Mouse (Mus musculus): Measurements from ENCODE around the gene Tnrc18. TPM values are rescaled to one million over a fixed set of nuclear protein-coding genes. Genes with fewer than 3 reads are reported as not detected.
A peak's percentile ranks its signal among the peaks of the same experiment; 100 is the strongest.

Tnrc18 gene
- polyA plus RNA-seq, 1 experiment from 2014 or later, result 11.1 TPM

GRCm38 (mm10) chr5:142796921-142797320 lies 20.5 kb downstream of the Tnrc18 start:
- no peak overlapping the region for H3K27ac ChIP-seq (ENCODE audit: low read depth, low read length)
- no peak overlapping the region for H3K9ac ChIP-seq (ENCODE audit: low read depth, low read length)
- H3K36me3 ChIP-seq (ENCODE audit: control insufficient read depth, insufficient read depth, low read length), result 0 out of 2 replicates have a peak, but pooled peaks cover 2% of the 10 kb centered on the region
- 88% methylated on average over 4 of the region's 4 CpGs for WGBS
- no peak overlapping the region for H3K4me3 ChIP-seq (ENCODE audit: low read depth, low read length)
- no peak overlapping the region for H3K4me2 ChIP-seq
- no peaks in the 10 kb centered on the region for H3K9me3 ChIP-seq (ENCODE audit: control insufficient read depth, low read length)
- peaks cover 32% of the 10 kb centered on the region for H3K4me1 ChIP-seq (replicated peaks; ENCODE audit: control insufficient read depth, insufficient read depth, low read length)
- ATAC-seq (replicated peaks; ENCODE audit: low FRiP score), result no peak
- no peak for DNase-seq (ENCODE audit: low spot score)
- no peaks in the 10 kb centered on the region for H3K27me3 ChIP-seq (replicated peaks; ENCODE audit: control insufficient read depth, insufficient read depth, low read length)

- Histone ChIP-seq H3K4me3 (ENCODE audit: low read depth, low read length) (peak overlapping the region; percentile 36), H3K4me1 (replicated peaks; ENCODE audit: control insufficient read depth, insufficient read depth, low read length) (peaks cover 10% of the 10 kb centered on the region), H3K36me3 (ENCODE audit: control insufficient read depth, insufficient read depth, low read length) (peaks cover 2% of the 10 kb centered on the region; the same call in 1 of the 2 replicates), H3K9ac (ENCODE audit: low read depth, low read length) (peak overlapping the region; percentile 46), H3K9me3 (ENCODE audit: control insufficient read depth, low read length) (no peaks in the 10 kb centered on the region), H3K27me3 (replicated peaks; ENCODE audit: control insufficient read depth, insufficient read depth, low read length) (no peaks in the 10 kb centered on the region), H3K27ac (ENCODE audit: low read depth, low read length) (peak overlapping the region; percentile 6; the same call in 1 of the 2 replicates), H3K4me2 (peak overlapping the region; percentile 48)
- peak; percentile 51 for ATAC-seq (replicated peaks; ENCODE audit: low FRiP score)
- 64% methylated on average over 13 of the region's 13 CpGs for WGBS
- DNase-seq (ENCODE audit: low spot score), result no peak
Measured at GRCm38 (mm10) chr5:142794582-142794981, 22.9 kb downstream of the Tnrc18 start.

DNA sequence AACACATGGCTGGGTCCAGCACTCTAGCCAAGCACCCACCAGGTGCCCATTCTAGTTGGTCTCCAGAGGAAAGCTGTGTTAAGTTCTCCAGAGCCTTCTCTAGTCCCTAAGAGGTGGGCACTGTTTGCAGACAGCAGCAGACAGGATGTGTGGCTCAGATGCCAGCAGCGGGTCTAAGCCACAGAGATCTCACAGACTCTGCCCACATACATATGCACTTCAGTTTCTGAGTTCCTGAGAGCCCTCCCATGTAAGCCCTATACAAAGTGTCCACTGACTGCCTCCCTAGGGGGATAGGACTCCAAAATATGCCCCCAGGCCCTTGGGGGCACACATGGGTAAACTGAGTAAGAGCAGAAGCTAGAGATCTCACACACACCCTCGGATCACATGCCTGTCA lies 23.3 kb downstream of the Tnrc18 start:
- Histone ChIP-seq H3K4me1 (replicated peaks; ENCODE audit: control insufficient read depth, insufficient read depth, low read length) (peaks cover 6% of the 10 kb centered on the region), H3K9ac (ENCODE audit: low read depth, low read length) (peak overlapping the region; percentile 46)

GRCm38 (mm10) chr5:142792594-142792993 lies 24.9 kb downstream of the Tnrc18 start:
- Histone ChIP-seq H3K4me1 (replicated peaks; ENCODE audit: control insufficient read depth, insufficient read depth, low read length) (peaks cover 4% of the 10 kb centered on the region; the same call in 1 of the 2 replicates), H3K9ac (ENCODE audit: low read depth, low read length) (no peak overlapping the region), H3K27ac (ENCODE audit: low read depth, low read length) (no peak overlapping the region), H3K4me3 (ENCODE audit: low read depth, low read length) (no peak overlapping the region), H3K4me2 (no peak overlapping the region), H3K36me3 (ENCODE audit: control insufficient read depth, insufficient read depth, low read length) (peaks cover 18% of the 10 kb centered on the region), H3K9me3 (ENCODE audit: control insufficient read depth, low read length) (no peaks in the 10 kb centered on the region; the same call in 1 of the 2 replicates), H3K27me3 (replicated peaks; ENCODE audit: control insufficient read depth, insufficient read depth, low read length) (no peaks in the 10 kb centered on the region)
- ATAC-seq (replicated peaks; ENCODE audit: low FRiP score), result no peak
- WGBS, result 91% methylated on average over 4 of the region's 4 CpGs
- DNase-seq (ENCODE audit: low spot score), result no peak

More for the DNA sequence above, 23.3 kb downstream of the Tnrc18 start:
- Histone ChIP-seq H3K4me2 (peak overlapping the region; percentile 48), H3K4me3 (ENCODE audit: low read depth, low read length) (peak overlapping the region; percentile 36), H3K9me3 (ENCODE audit: control insufficient read depth, low read length) (no peaks in the 10 kb centered on the region), H3K27me3 (replicated peaks; ENCODE audit: control insufficient read depth, insufficient read depth, low read length) (no peaks in the 10 kb centered on the region), H3K27ac (ENCODE audit: low read depth, low read length) (0 out of 2 replicates have a peak overlapping the region, but pooled peaks have one; percentile 6), H3K36me3 (ENCODE audit: control insufficient read depth, insufficient read depth, low read length) (peaks cover 5% of the 10 kb centered on the region)
- 73% methylated on average over 2 of the region's 2 CpGs for WGBS
- 0 out of 2 replicates have a peak, but pooled peaks have one; percentile 3 for ATAC-seq (replicated peaks; ENCODE audit: low FRiP score)
- no peak for DNase-seq (ENCODE audit: low spot score)

DNA sequence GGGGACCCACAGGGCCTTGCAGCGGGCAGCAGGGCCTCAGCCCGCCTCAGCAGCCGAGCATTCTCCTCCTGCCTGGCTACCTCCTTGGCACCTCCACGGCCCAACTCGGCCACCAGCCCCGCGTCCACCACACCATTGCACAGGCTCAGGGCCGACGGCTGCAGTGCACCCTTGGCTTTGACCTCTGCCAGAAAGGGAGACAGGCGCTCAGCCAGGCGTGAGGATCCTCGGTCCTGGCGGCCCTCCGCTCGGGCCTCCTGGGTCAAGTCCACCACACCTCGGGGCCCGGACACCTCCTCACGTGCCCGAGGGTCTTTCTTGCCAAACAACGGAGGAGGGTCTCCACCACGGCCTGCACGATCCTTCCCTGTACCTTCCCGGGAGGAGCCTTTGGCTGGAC lies 29.2 kb downstream of the Tnrc18 start:
- Histone ChIP-seq H3K9me3 (ENCODE audit: control insufficient read depth, low read length) (no peaks in the 10 kb centered on the region; the same call in 1 of the 2 replicates), H3K4me2 (no peak overlapping the region), H3K36me3 (ENCODE audit: control insufficient read depth, insufficient read depth, low read length) (peaks cover 34% of the 10 kb centered on the region), H3K27me3 (replicated peaks; ENCODE audit: control insufficient read depth, insufficient read depth, low read length) (no peaks in the 10 kb centered on the region), H3K27ac (ENCODE audit: low read depth, low read length) (no peak overlapping the region), H3K4me3 (ENCODE audit: low read depth, low read length) (no peak overlapping the region), H3K4me1 (replicated peaks; ENCODE audit: control insufficient read depth, insufficient read depth, low read length) (no peaks in the 10 kb centered on the region), H3K9ac (ENCODE audit: low read depth, low read length) (no peak overlapping the region)
- no peak for DNase-seq (ENCODE audit: low spot score)
- ATAC-seq (replicated peaks; ENCODE audit: low FRiP score), result no peak
- WGBS, result 95% methylated on average over 23 of the region's 23 CpGs

DNA sequence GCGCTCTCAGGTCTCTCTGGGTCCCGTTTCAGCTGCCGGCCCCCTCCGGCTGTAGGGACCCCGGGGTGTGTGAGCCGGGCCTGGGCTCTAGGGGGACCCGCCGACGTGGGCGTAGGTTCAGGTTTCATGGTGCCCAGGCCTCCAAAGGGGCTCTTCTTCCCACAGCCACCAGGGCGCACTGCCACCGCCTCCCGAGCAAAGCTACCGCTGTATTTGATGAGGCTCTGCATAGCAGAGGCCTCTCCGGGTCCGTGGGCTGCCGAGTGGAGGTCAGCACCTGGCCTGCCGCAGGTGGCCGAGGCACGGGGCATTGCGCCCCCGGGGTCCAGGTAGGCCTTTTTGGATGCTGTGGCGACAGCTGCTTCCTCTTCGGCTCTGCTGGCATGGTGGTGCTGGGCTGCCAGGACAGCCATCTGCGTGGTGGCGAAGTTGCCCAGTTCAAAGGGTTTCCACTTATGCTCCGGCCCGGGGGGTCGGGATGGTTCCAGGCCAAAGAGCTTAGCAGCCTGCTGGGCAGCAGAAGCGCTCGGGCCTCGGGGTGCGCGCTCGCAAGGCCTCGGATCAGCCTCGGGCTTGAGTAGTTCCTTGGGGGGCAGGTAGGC lies 30.1 kb downstream of the Tnrc18 start:
- peaks cover 34% of the 10 kb centered on the region for H3K36me3 ChIP-seq (ENCODE audit: control insufficient read depth, insufficient read depth, low read length)
- H3K4me3 ChIP-seq (ENCODE audit: low read depth, low read length), result no peak overlapping the region
- H3K9me3 ChIP-seq (ENCODE audit: control insufficient read depth, low read length), result no peaks in the 10 kb centered on the region; the same call in 1 of the 2 replicates
- no peak overlapping the region for H3K4me2 ChIP-seq
- DNase-seq (ENCODE audit: low spot score) (no peak), ATAC-seq (replicated peaks; ENCODE audit: low FRiP score) (no peak)
- H3K9ac ChIP-seq (ENCODE audit: low read depth, low read length), result no peak overlapping the region
- no peaks in the 10 kb centered on the region for H3K27me3 ChIP-seq (replicated peaks; ENCODE audit: control insufficient read depth, insufficient read depth, low read length)
- no peak overlapping the region for H3K27ac ChIP-seq (ENCODE audit: low read depth, low read length)
- WGBS, result 88% methylated on average over 37 of the region's 37 CpGs
- H3K4me1 ChIP-seq (replicated peaks; ENCODE audit: control insufficient read depth, insufficient read depth, low read length), result peaks cover 6% of the 10 kb centered on the region; the same call in 1 of the 2 replicates

- H3K9me3 ChIP-seq (ENCODE audit: control insufficient read depth, low read length), result no peaks in the 10 kb centered on the region; the same call in 1 of the 2 replicates
- no peak overlapping the region for H3K9ac ChIP-seq (ENCODE audit: low read depth, low read length)
- whole genome bisulfite sequencing, result 72% methylated on average over 5 of the region's 5 CpGs
- no peak overlapping the region for H3K4me3 ChIP-seq (ENCODE audit: low read depth, low read length)
- H3K27me3 ChIP-seq (replicated peaks; ENCODE audit: control insufficient read depth, insufficient read depth, low read length), result no peaks in the 10 kb centered on the region
- peaks cover 6% of the 10 kb centered on the region; the same call in 1 of the 2 replicates for H3K4me1 ChIP-seq (replicated peaks; ENCODE audit: control insufficient read depth, insufficient read depth, low read length)
- no peak overlapping the region for H3K4me2 ChIP-seq
- no peak for DNase-seq (ENCODE audit: low spot score)
- ATAC-seq (replicated peaks; ENCODE audit: low FRiP score), result no peak
- peaks cover 34% of the 10 kb centered on the region for H3K36me3 ChIP-seq (ENCODE audit: control insufficient read depth, insufficient read depth, low read length)
- H3K27ac ChIP-seq (ENCODE audit: low read depth, low read length), result no peak overlapping the region
Measured at GRCm38 (mm10) chr5:142786709-142787108, 30.8 kb downstream of the Tnrc18 start.

DNA sequence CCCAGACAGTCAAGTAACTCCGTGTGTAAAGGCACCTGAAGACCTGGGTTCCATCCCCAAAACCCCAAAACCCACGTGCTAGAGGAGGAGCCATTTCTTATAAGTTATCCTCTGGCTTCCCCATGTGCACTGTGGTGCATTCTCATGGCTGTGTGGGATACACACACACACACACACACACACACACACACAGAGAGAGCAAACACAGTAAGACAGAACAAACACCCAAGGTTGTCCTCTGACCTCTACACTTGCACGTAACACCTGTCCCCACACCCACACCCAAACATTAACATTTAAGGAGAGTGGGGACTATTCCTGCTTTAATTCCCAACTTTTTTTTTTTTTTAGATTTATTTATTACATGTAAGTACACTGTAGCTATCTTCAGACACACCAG lies 31.2 kb downstream of the Tnrc18 start:
- Histone ChIP-seq H3K9me3 (ENCODE audit: control insufficient read depth, low read length) (no peaks in the 10 kb centered on the region; the same call in 1 of the 2 replicates), H3K9ac (ENCODE audit: low read depth, low read length) (no peak overlapping the region), H3K4me1 (replicated peaks; ENCODE audit: control insufficient read depth, insufficient read depth, low read length) (peaks cover 6% of the 10 kb centered on the region; the same call in 1 of the 2 replicates), H3K27me3 (replicated peaks; ENCODE audit: control insufficient read depth, insufficient read depth, low read length) (no peaks in the 10 kb centered on the region), H3K36me3 (ENCODE audit: control insufficient read depth, insufficient read depth, low read length) (peaks cover 34% of the 10 kb centered on the region), H3K4me3 (ENCODE audit: low read depth, low read length) (no peak overlapping the region), H3K27ac (ENCODE audit: low read depth, low read length) (no peak overlapping the region), H3K4me2 (no peak overlapping the region)
- WGBS, result 88% methylated on average over 3 of the region's 3 CpGs
- DNase-seq (ENCODE audit: low spot score) (no peak), ATAC-seq (replicated peaks; ENCODE audit: low FRiP score) (no peak)

DNA sequence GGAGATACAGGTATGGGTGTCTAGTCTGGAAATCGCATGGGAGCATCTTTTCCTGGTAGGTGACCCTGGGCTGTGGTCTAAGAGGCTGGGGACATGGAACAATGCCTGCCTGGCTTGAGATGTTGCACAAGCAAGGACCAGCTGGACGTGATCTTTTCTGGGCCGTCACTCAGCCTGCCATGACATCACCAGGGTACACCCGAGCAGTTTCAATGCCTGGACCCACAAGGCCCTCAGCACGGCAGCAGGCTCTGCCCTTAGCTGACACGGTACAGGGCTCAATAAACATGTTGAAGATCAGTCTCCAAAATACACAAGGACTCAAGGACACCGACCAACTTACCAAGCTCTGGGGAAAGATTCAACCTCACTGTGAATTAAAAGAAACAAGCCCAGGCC lies 34.3 kb downstream of the Tnrc18 start:
- no peak for DNase-seq (ENCODE audit: low spot score)
- 63% methylated on average over 7 of the region's 7 CpGs for WGBS
- Histone ChIP-seq H3K9ac (ENCODE audit: low read depth, low read length) (no peak overlapping the region), H3K4me3 (ENCODE audit: low read depth, low read length) (no peak overlapping the region), H3K9me3 (ENCODE audit: control insufficient read depth, low read length) (no peaks in the 10 kb centered on the region; the same call in 1 of the 2 replicates), H3K27ac (ENCODE audit: low read depth, low read length) (no peak overlapping the region), H3K36me3 (ENCODE audit: control insufficient read depth, insufficient read depth, low read length) (peaks cover 22% of the 10 kb centered on the region), H3K27me3 (replicated peaks; ENCODE audit: control insufficient read depth, insufficient read depth, low read length) (no peaks in the 10 kb centered on the region), H3K4me1 (replicated peaks; ENCODE audit: control insufficient read depth, insufficient read depth, low read length) (peaks cover 6% of the 10 kb centered on the region; the same call in 1 of the 2 replicates), H3K4me2 (no peak overlapping the region)
- no peak for ATAC-seq (replicated peaks; ENCODE audit: low FRiP score)

Data from liver, embryonic 11.5 days (tissue).